Mouse (Mus musculus): ENCODE data around the gene Shd. TPM values are rescaled to one million over a fixed set of nuclear protein-coding genes. Genes with fewer than 3 reads are reported as not detected.
A peak's percentile ranks its signal among the peaks of the same experiment; 100 is the strongest.

Shd gene
- total RNA-seq, 2 experiments from 2014 or later = 53.7 to 55.3 TPM

DNA sequence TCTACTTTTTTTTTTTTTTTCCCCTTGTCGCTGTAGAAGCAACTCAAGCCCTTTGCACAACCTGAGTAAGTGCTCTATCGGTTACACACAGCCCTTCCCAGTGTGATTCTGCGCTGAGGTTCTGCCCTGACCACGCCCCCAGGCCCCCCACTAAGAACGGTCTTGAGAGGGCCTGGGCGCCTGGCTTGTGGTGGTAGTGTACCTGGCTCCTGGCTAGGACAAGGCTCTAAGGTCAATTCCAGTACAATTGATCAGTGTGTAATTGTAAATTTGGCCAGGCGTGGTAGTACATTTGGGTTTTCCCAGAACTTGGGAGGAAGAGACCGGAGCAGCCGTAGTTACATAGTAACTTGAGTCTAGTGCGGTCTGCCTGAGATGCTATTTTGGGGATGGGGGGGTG, 36.7 kb downstream of the Shd start:
- no peak for DNase-seq (ENCODE audit: low spot score in 2 of 2)

DNA sequence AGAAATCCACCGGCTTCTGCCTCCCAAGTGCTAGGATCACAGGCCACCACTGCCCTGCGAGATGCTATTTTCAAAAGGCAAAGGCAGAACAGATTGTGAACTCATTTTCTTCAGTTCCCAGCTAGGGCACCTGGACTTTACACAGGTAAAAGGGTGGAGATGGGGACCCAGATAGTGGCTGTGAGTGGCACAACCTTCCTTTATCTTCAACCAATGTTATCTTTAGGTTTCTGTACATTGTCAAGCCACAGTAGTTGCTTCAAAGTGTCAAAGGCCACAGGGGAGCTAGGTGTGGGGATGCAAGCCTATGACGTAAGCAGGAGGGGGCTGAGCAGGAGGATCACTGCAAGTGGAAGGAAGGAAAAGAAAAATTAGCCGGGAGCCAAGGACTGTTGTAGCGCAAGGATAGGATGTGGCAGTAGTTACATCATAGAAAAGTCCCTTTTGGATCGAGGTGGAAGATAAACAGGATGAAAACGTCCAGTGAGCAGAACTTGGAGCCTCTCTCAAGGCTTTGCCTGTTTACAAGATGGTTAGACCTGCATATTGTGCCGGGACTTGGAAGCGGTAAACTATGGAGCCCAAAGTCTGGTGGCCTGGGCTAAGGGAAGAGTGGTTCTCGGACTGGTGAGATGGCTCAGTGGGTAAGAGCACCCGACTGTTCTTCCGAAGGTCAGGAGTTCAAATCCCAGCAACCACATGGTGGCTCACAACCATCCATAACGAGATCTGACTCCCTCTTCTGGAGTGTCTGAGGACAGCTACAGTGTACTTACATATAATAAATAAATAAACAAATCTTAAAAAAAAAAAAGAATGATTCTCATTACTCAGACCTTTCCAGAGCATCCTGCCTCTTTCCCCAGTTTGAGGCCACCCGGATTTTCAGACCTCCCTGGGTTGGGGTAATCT, 37.4 kb downstream of the Shd start:
- no peak for DNase-seq (ENCODE audit: low spot score in 2 of 2)

DNA sequence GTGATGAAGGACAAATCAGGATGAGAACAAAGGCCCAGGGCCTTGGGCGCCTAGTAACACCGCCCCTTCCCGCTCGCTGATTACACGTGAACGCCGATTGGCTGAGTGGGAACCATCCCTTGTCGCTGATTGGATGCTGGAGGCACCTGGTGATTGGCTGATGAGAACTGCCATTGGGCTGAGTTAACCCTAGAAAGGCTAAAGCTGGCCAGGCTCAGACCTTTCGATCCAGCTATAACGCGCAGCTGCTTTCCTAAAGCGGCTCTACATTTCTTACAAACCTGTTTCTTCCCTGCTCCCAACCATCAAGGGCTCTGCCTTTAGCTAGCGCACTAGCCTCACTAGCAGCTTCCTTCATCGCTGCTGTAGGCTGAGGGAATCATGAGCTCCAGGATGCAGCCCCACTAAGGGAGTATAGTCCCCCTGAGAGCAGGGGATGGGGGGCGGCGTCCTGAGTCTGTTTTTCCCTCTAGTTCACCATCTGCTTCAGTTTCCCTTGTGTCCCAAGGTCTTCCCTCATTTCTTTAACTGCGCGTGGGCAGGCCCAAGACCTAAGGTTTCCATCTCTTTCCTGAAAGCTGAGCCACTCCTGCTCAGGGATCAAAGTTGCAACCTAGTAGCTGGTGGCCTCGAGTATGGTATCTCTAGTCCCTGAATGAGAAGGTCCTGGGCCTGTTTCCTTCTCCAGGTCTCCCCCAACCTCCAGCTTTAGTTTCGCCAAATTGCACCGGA, 38.3 kb downstream of the Shd start:
- DNase-seq (ENCODE audit: low spot score in 2 of 2) = peak; percentile 89 to 93

DNA sequence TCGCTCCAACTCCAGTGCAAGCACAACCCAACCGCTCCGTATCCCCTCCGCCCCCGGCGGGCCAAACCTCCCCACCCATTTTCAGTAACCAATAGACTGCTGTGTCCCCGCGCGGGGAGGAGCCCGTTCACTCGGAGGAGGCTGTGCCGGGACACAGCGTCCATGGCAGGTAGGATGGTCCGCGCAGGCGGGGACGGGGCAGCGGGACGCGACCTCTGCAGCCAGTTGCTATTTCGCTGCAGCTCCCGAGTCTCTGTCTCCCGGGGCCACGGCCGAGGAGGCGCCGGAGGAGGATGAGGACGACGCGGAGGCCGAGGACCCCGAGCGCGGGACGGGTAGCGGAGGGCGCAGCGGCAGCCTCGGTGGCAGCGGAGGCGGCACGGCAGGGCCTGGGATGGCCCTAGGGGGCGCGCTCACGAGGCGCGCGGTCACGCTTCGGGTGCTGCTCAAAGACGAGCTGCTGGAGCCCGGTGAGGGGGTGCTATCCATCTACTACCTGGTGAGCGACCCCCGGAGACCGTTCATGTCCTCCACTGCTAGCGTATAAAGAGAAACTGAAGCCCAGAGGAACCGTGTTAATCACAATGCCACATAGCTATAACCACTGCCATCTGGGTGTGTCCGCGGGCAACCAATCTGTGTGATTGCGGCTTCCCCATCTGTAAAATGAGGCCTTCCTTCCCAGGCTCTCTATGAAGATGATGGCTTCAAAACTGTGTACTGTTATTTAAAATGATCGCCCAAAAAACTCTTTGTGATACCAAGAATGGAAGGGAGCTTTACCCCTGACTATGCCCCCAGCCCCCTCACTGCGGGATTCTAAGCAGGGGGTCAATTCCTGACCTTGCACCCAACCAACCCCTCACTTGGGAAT, 39.1 kb downstream of the Shd start:
- peak; percentile 87 to 93 for DNase-seq (ENCODE audit: low spot score in 2 of 2)

DNA sequence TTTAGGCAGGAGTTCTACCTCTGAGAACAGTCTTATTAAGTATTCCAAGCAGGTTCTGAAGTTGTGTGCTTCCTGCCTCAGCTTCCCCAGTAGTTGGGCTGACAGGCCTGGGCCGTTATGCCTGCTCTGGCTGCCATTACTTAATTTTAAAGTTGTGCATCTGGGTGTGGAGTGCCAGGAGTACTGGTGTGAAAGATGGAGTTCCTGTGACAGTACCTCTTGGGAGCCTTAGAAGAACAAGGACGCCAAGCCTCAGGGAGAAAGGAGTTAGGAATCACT, 39.6 kb downstream of the Shd start:
- DNase-seq (ENCODE audit: low spot score in 2 of 2) = no peak

DNA sequence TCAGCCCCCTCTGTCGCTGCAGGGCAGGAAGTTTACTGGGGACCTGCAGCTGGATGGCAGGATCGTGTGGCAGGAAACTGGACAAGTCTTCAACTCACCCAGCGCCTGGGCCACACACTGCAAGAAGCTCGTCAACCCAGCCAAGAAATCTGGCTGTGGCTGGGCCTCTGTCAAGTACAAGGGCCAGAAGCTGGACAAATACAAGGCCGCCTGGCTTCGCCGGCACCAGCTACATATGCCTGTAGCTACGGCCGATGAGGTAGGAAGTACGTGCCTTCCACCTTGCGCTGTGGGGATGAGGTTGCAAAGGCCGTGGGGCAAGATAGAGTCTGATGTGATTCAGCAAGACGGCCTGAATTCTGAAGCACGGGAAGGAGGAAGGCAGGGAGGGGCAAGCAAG, 40.0 kb downstream of the Shd start:
- peak in 1 of 2 experiments; percentile 38 for DNase-seq (ENCODE audit: low spot score in 2 of 2)

DNA sequence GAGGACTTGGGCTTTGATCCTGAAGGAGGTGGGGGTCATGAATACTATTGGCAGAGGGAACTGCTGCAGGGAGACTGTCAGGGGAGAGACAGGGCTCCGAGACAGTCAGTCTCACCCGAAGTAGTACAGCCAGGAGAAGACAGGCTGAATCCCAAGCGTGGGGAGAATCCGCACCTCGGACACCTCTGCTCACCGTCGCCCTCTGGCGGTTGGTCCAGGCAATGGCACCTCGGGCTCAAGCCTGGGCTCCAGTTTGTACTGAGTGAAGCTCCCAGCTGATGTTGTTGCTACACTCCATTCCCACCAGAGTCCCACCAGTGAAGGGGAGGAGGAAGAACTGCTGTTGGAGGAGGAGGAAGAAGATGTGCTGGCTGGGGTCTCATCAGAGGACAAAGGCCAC, 40.4 kb downstream of the Shd start:
- DNase-seq (ENCODE audit: low spot score in 2 of 2) = peak; percentile 85 to 86

DNA sequence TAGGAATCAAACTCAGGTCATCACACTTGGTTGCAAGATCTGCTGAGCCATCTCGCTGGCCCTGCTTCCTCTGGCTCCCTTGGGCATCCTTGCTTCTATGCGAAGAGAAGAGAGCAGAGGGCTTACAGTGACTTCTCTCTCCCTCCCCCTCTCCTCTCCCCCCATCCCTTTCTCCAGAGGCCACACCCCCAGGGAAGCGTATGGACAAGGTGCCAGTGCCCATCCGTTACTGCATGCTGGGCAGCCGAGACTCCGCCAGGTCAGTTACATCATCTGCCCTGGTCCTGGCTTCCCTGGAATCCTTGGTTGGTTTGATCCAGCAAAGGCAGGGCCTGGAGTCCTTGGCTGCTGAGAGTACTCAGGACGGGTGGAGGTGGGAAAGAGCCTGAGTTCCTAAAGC, 41.2 kb downstream of the Shd start:
- DNase-seq (ENCODE audit: low spot score in 2 of 2) = no peak

DNA sequence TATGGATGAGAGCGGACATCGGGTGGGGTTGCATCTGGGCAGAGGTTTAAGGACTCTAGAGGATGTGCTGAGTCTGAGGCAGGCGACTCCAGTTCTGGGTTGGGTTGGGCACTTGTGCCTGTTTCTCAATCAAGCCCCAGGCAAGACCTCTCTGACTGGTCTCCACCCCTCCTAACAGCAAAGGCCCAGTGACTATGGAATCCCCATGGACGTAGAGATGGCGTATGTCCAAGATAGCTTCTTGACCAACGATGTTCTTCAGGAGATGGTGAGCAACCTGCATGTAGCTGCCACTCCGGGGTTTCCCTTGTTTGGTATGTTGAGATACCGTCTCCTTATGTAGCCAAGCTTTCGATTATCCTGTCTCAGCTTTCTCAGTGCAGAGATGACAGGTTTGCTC, 45.0 kb downstream of the Shd start:
- no peak for DNase-seq (ENCODE audit: low spot score in 2 of 2)

DNA sequence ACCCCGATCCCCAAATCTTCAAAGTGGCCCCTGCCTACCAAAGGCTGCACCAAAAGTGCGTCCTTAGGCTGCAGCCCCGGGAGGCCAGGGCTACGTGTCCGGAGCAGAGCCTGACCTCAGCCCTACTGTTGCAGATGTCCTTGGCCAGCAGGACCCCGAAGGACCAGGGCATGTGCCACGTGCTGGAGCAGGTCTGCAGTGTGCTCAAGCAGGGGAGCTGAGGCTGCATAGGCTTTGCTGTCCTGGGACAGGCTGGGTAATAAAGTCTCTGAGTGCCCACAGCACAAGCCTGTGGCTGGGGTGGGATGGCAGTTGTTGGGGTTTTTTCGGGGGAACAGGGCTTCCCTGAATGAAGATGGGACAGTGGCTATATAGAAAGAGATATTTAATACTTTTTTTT, 46.1 kb downstream of the Shd start:
- DNase-seq (ENCODE audit: low spot score in 2 of 2) = peak in 1 of 2 experiments; percentile 15

DNA sequence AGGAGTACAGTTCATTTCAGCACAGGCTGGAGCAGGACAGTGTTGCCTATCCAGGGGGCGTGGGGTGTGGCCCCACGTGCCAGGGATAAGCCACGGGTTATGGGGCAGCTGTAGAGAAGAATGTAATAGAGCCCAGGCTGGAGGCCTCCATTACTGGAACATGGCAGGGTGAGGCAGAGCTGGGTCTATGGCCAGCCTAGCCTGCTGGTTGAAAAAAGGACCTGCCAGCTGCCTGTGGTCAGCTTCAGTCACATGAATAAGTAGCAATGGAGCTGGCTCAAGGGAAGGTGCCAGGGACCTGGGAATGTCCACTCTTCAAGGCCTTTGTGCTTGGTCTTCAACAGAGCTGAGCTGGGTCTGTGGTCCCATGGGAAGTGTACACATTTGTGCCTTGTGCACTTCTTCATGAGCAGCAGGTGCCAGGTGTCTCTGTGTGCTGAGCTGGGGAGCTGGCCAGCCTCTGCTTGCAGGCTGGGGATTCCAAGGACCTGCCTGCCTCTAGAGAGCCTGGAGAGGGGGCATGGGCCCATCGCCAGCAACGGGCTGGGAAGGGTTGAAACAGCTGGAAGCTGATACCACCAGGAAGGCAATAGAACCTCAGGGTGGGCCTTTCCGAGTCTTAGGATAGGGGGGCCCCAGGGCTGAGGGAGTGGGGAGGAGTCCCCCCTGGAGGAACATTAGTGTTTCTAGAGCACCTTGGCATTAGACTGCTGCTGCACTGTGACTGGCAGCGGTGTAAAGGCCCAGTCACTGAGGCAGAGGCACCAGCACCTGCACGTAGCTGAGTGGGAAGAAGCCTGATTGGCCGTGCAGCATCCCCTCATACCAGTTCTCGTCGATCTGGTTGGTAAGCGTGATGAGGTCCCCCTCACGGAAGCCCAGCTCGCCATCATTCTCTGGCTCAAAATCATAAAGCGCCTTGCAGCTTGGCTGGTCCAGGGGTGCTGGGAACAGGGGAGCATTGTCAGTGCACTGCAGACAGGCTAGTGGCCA, 46.8 kb downstream of the Shd start:
- peak in 1 of 2 experiments; percentile 51 for DNase-seq (ENCODE audit: low spot score in 2 of 2)

DNA sequence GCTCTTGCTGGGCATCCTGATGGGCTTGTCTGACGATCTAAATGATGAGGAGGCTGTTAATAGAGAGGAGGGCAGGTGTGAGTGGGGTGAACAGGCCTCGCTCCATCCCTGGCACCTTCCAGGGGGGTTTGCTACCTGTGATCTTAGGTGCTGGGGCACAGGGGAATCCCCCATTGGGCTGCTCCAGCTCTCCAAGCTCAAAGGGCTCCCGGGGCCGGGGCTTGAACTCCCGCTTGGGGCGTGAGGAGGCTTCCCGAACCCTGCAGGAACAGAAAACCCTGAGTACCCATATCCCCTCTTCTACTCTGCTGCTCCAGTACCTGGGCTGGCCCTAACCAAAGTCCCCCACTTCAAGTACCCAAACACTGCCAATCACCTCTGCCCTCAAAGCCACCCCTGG, 47.6 kb downstream of the Shd start:
- DNase-seq (ENCODE audit: low spot score in 2 of 2) = peak in 1 of 2 experiments; percentile 46

DNA sequence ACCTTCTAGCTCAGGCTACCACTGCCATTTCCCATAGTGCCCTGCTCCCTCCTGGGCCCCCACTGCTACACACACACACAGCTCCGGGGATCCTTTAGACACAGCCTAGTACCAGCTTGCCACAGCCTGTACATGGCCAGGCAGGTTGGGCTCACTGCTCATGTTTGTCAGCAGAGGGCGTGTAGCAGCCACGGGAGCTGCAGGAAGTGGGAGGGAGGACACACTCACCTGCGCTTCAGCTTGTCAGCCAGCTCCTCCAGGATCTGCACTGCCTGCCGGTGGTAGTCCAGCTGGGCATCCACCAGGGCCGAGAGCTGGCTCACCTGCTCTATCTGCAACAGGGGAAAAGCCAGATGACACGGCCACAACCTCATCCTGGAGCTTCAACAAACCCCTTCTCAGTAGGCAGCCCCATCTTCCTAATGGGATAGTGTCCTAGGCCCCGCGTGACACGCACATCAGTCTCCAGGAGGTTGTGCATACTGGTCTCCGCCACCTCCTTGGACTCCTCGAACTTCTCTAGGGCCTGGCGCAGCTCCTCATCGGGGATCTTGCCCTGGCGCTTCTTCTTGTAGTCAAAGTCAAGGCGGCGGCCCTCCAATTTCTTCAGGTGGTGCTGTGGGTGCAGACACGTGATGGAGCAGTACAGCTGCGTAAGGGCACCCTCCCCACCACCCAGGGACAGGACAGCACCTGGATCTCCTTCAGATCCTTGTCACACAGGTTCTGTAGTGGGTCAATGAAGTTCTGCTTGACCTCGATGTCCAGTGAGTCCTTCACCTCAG, 48.3 kb downstream of the Shd start:
- DNase-seq (ENCODE audit: low spot score in 2 of 2) = peak; percentile 68 to 69

DNA sequence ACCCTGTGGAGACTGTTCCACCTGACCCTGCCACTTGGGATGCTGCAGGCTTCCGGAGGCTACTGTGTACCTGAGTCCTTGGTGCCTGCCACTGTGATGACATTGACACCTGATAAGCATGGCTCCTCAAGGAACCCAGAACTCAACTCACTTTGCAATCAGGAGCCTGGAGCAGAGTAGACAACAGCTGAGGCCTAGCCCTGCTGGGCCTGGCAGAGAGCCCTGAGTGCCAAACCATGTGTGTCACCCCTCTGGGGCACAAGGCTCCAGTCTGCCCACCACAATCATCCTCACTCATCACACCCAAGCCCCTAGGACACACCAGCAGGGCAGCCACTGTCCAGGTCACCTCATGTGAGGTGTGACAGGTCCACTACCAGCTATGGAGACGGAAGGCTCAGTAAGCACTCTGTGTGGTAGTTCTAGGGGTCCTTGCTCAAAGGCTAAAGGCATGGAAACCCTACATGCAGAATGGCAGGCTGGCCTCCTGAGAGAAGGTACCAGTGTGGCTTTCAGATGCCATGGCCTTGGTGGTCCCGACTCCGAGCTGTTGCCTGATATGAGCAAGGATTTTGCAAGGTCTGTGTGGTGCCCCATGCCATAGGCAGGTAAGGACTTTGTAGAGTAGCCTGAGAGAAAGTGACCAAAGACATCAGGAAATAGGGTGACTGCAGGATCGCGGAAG, 50.3 kb downstream of the Shd start:
- DNase-seq (ENCODE audit: low spot score in 2 of 2) = peak in 1 of 2 experiments; percentile 25

DNA sequence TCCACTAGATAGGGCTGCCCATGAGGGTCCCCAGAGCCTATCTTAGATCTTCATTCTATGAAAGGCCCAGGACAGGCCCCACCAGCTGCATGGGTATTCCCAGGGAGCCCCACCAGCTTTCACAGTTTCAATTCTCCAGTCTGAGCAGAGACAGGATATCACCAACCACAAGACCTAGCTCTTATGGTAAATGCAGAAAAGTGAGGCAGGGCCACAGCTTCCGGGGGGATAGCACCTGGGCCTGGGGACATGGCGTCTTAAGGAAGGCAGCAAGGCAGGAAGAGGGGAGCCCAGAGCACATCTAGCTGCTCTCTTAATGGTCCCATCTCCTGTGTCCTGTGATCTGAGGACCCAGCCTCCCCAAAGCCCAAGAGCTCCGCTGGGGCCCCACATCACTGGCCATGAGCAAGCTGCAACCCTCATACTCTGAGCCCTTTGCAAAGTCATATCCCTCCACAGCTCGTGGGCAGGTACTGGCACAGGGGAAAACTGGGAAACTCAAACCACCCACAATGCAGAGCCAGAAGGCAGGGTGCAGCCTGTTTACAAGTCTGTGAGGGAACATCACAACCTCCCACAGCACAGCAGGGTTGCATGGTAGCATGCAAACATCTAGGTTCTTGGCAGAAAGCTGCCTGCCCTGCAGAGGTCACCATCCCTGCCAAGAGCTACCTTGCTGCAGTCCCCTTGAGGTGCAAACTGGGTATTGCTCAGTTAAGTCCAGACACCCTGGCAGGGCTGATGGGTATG, 51.1 kb downstream of the Shd start:
- peak in 1 of 2 experiments; percentile 54 for DNase-seq (ENCODE audit: low spot score in 2 of 2)

DNA sequence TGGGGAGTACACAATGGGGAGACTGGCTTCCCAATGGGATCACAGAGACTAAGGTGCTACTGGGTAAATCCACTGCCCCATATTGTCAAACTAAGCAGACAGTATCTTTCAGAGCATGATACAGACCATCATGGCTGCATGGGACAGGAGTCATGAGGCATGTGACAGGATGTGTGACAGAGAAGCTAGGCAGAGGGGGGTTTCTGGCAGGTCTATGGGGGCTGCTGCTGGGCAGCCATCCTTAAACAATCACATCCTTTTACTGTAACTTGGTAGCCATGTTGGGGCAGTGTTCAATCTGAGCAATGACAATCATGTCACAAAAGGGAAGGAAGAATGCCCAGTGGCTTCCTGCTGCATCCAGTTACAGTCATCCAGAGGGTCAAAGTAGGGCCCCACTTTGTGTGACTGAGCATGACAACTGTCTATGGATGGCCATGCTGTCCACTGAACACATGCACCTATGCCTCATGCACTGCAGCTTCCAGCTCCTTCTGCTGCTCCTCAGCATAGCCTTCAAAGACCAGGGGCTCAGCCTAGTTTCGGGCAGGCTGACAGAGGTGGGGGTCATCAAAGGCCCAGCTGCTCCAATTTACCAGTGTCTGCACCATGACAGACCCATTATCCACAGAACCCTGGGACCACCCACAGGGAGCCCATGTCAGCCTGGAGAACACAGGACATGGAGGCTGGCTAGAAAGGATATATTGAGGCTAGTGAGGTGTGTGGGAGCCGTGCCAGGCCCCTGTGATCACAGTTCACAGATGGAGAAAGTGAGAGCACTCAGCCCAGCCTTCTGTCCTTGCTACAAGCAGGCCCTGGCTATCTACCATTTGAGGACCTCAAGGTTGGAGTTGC, 52.1 kb downstream of the Shd start:
- peak in 1 of 2 experiments; percentile 17 for DNase-seq (ENCODE audit: low spot score in 2 of 2)

DNA sequence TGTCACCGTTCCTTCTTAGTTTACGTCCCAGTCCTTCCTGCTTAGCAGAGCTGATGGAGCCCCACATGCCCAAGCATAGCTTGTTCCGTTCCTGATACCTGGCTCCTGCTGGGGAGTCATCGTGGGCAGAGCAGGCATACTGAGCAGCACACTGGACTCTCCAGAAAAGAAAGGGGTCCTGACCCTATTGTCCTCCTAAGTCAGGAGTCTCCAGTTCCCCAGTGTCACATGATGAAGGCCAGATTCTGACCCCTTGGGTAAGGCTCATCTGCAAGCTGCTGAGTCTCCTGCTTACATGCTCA, 52.7 kb downstream of the Shd start:
- no peak for DNase-seq (ENCODE audit: low spot score in 2 of 2)

Data from layer of hippocampus, postnatal 10 days (tissue).